Mouse (Mus musculus) erythroid progenitor cell, adult 5-6 weeks (primary cell): ENCODE results near the gene Olfr551. TPM values are rescaled to one million over a fixed set of nuclear protein-coding genes. Genes with fewer than 3 reads are reported as not detected.

Experiments used
- total RNA-seq, 2 experiments: library from RNA; stranded (forward) in 1 of 2; stranded (reverse) in 1 of 2; fragments of 150-400 nt in 1 of 2; fragments of 186-747, 209-891 nt in 1 of 2; gene quantifications; 2 replicates each; pipeline versions ENCODE4 v1.2.3 to v1.2.4; 2015 to 2017; ENCODE audit warnings: low replicate concordance in 2 of 2

Olfr551 gene
- total RNA-seq, 2 experiments from 2014 or later = not detected

Other genes with a start within 250 kb of the Olfr551 start
- 304 and 358 TPM in 2 replicates for gene Rrm1, start 150.2 kb downstream of the Olfr551 start, total RNA-seq (2015; ENCODE audit: low replicate concordance)
- gene Rrm1, start 150.2 kb downstream of the Olfr551 start, total RNA-seq (2017; ENCODE audit: low replicate concordance) = 865 and 917 TPM in 2 replicates
- gene Olfr543, start 110.2 kb downstream of the Olfr551 start, total RNA-seq (2015; ENCODE audit: low replicate concordance) = not detected in 2 replicates
- 0.53 TPM in 1 of 2 replicates, not detected in the other for gene Olfr543, start 110.2 kb downstream of the Olfr551 start, total RNA-seq (2017; ENCODE audit: low replicate concordance)
- not detected in 2 replicates for gene Olfr544, start 103.6 kb downstream of the Olfr551 start, total RNA-seq (2015; ENCODE audit: low replicate concordance)
- gene Olfr544, start 103.6 kb downstream of the Olfr551 start, total RNA-seq (2017; ENCODE audit: low replicate concordance) = 0.13 TPM in 1 of 2 replicates, not detected in the other
- gene Olfr545, start 92.3 kb downstream of the Olfr551 start, total RNA-seq (2015; ENCODE audit: low replicate concordance) = not detected in 2 replicates
- gene Olfr545, start 92.3 kb downstream of the Olfr551 start, total RNA-seq (2017; ENCODE audit: low replicate concordance) = not detected in 2 replicates
- gene Olfr547, start 57.1 kb downstream of the Olfr551 start, total RNA-seq (2015; ENCODE audit: low replicate concordance) = not detected in 2 replicates
- not detected in 2 replicates for gene Olfr547, start 57.1 kb downstream of the Olfr551 start, total RNA-seq (2017; ENCODE audit: low replicate concordance)
- not detected in 2 replicates for gene Olfr548-ps1, start 51.0 kb downstream of the Olfr551 start, total RNA-seq (2015; ENCODE audit: low replicate concordance)
- gene Olfr548-ps1, start 51.0 kb downstream of the Olfr551 start, total RNA-seq (2017; ENCODE audit: low replicate concordance) = not detected in 2 replicates
- not detected in 2 replicates for gene Olfr549, start 42.0 kb downstream of the Olfr551 start, total RNA-seq (2015; ENCODE audit: low replicate concordance)
- 0.51 TPM in 1 of 2 replicates, not detected in the other for gene Olfr549, start 42.0 kb downstream of the Olfr551 start, total RNA-seq (2017; ENCODE audit: low replicate concordance)
- 5.8 and 8.8 TPM in 2 replicates for gene Trim21, start 26.4 kb downstream of the Olfr551 start, total RNA-seq (2015; ENCODE audit: low replicate concordance)
- 27.5 and 37.1 TPM in 2 replicates for gene Trim21, start 26.4 kb downstream of the Olfr551 start, total RNA-seq (2017; ENCODE audit: low replicate concordance)
- gene Olfr550, start 20.4 kb downstream of the Olfr551 start, total RNA-seq (2015; ENCODE audit: low replicate concordance) = not detected in 2 replicates
- gene Olfr550, start 20.4 kb downstream of the Olfr551 start, total RNA-seq (2017; ENCODE audit: low replicate concordance) = not detected in 2 replicates
- not detected in 2 replicates for gene Olfr552, start 5.9 kb upstream of the Olfr551 start, total RNA-seq (2015; ENCODE audit: low replicate concordance)
- gene Olfr552, start 5.9 kb upstream of the Olfr551 start, total RNA-seq (2017; ENCODE audit: low replicate concordance) = not detected in 2 replicates
- not detected in 2 replicates for gene Olfr553, start 26.3 kb upstream of the Olfr551 start, total RNA-seq (2015; ENCODE audit: low replicate concordance)
- not detected in 2 replicates for gene Olfr553, start 26.3 kb upstream of the Olfr551 start, total RNA-seq (2017; ENCODE audit: low replicate concordance)
- gene Olfr554, start 46.5 kb upstream of the Olfr551 start, total RNA-seq (2015; ENCODE audit: low replicate concordance) = not detected in 2 replicates
- gene Olfr554, start 46.5 kb upstream of the Olfr551 start, total RNA-seq (2017; ENCODE audit: low replicate concordance) = not detected in 2 replicates
- gene Olfr555, start 66.9 kb upstream of the Olfr551 start, total RNA-seq (2015; ENCODE audit: low replicate concordance) = not detected in 2 replicates
- gene Olfr555, start 66.9 kb upstream of the Olfr551 start, total RNA-seq (2017; ENCODE audit: low replicate concordance) = not detected in 2 replicates
- not detected in 2 replicates for gene Olfr556, start 73.0 kb upstream of the Olfr551 start, total RNA-seq (2015; ENCODE audit: low replicate concordance)
- not detected in 2 replicates for gene Olfr556, start 73.0 kb upstream of the Olfr551 start, total RNA-seq (2017; ENCODE audit: low replicate concordance)
- 9.6 TPM in 1 of 2 replicates, not detected in the other for gene Trim68, start 95.4 kb upstream of the Olfr551 start, total RNA-seq (2015; ENCODE audit: low replicate concordance)
- gene Trim68, start 95.4 kb upstream of the Olfr551 start, total RNA-seq (2017; ENCODE audit: low replicate concordance) = 0.08 and 2.1 TPM in 2 replicates
- gene Olfr557, start 104.0 kb upstream of the Olfr551 start, total RNA-seq (2015; ENCODE audit: low replicate concordance) = not detected in 2 replicates
- not detected in 2 replicates for gene Olfr557, start 104.0 kb upstream of the Olfr551 start, total RNA-seq (2017; ENCODE audit: low replicate concordance)
- gene Olfr558, start 110.3 kb upstream of the Olfr551 start, total RNA-seq (2015; ENCODE audit: low replicate concordance) = not detected in 2 replicates
- not detected in 2 replicates for gene Olfr558, start 110.3 kb upstream of the Olfr551 start, total RNA-seq (2017; ENCODE audit: low replicate concordance)
- gene Olfr33, start 127.2 kb upstream of the Olfr551 start, total RNA-seq (2015; ENCODE audit: low replicate concordance) = not detected in 2 replicates
- gene Olfr33, start 127.2 kb upstream of the Olfr551 start, total RNA-seq (2017; ENCODE audit: low replicate concordance) = not detected in 2 replicates
- not detected in 2 replicates for gene Olfr559, start 135.6 kb upstream of the Olfr551 start, total RNA-seq (2015; ENCODE audit: low replicate concordance)
- gene Olfr559, start 135.6 kb upstream of the Olfr551 start, total RNA-seq (2017; ENCODE audit: low replicate concordance) = not detected in 2 replicates
- gene Olfr560, start 167.5 kb upstream of the Olfr551 start, total RNA-seq (2015; ENCODE audit: low replicate concordance) = not detected in 2 replicates
- gene Olfr560, start 167.5 kb upstream of the Olfr551 start, total RNA-seq (2017; ENCODE audit: low replicate concordance) = not detected in 2 replicates
- gene Olfr78, start 167.6 kb upstream of the Olfr551 start, total RNA-seq (2015; ENCODE audit: low replicate concordance) = not detected in 2 replicates
- not detected in 2 replicates for gene Olfr78, start 167.6 kb upstream of the Olfr551 start, total RNA-seq (2017; ENCODE audit: low replicate concordance)
- gene Olfr561, start 179.3 kb upstream of the Olfr551 start, total RNA-seq (2015; ENCODE audit: low replicate concordance) = not detected in 2 replicates
- gene Olfr561, start 179.3 kb upstream of the Olfr551 start, total RNA-seq (2017; ENCODE audit: low replicate concordance) = not detected in 2 replicates
- gene Olfr564, start 211.6 kb upstream of the Olfr551 start, total RNA-seq (2015; ENCODE audit: low replicate concordance) = not detected in 2 replicates
- gene Olfr564, start 211.6 kb upstream of the Olfr551 start, total RNA-seq (2017; ENCODE audit: low replicate concordance) = not detected in 2 replicates